Mouse (Mus musculus) cerebellum, adult 2 months (tissue): ENCODE measurements around the gene Megf6. TPM values are rescaled to one million over a fixed set of nuclear protein-coding genes. Genes with fewer than 3 reads are reported as not detected.
A peak's percentile ranks its signal among the peaks of the same experiment; 100 is the strongest.

Experiments used
- DNase-seq, 2 experiments: peaks; one replicate each; pipeline ENCODE4 v3.0.0; 2021
- H3K27ac ChIP-seq: fragments of 200-500 bp; 2 replicates; pipeline ENCODE4 v1.5.1; 2012; ENCODE audit warnings: low read length, control low read depth, inconsistent platforms; ENCODE audit not compliant: insufficient read depth
- H3K27me3 ChIP-seq: fragments of 200-500 bp; 2 replicates; pipeline ENCODE4 v1.6.1; 2012; ENCODE audit warnings: inconsistent platforms, mild to moderate bottlenecking, low read length, moderate library complexity; ENCODE audit not compliant: control insufficient read depth, insufficient read depth
- H3K4me1 ChIP-seq: fragments of 200-500 bp; 2 replicates; pipeline ENCODE4 v1.6.1; 2011; ENCODE audit warnings: low read length; ENCODE audit not compliant: control insufficient read depth, insufficient read depth
- H3K4me3 ChIP-seq: fragments of 200-500 bp; replicated peaks from 2 replicates; pipeline ENCODE3; 2011; ENCODE audit warnings: mild to moderate bottlenecking, low read depth, low read length, control low read depth; ENCODE audit not compliant: insufficient read depth
- CTCF ChIP-seq: fragments of 200-500 bp; IDR thresholded peaks from 2 replicates; pipeline ENCODE4 v1.5.1; 2011; ENCODE audit warnings: low read depth, mild to moderate bottlenecking, control low read depth, low read length, moderate library complexity, borderline replicate concordance; ENCODE audit not compliant: insufficient read depth
- POLR2A ChIP-seq: fragments of 200-500 bp; IDR thresholded peaks from 2 replicates; pipeline ENCODE4 v1.6.1; 2011; ENCODE audit warnings: low read length, control low read depth, borderline replicate concordance; ENCODE audit not compliant: insufficient read depth
- WGBS: fragments of 180-500 bp; shearing (Covaris S2); methylation state at CpG from one replicate; pipeline ENCODE4 v1.1.7; 2018; 5-methylcytosine and 5-hydroxymethylcytosine counted together
- polyA plus RNA-seq: library from polyadenylated mRNA; depleted of rRNA; stranded (reverse); fragments of >200 nt; gene quantifications from 2 replicates; pipeline ENCODE4 v1.2.3, GENCODE M21; 2012

Gene Megf6
- polyA plus RNA-seq, 1 experiment = 2.6 TPM

- no peak for DNase-seq
- 3% methylated on average over 10 of the region's 10 CpGs for WGBS
- TF ChIP-seq POLR2A = no peak
- TF ChIP-seq CTCF = no peak
- H3K27me3 ChIP-seq = peaks cover 1% of the 10 kb centered on the region; the same call in 1 of the 2 replicates
- no peaks in the 10 kb centered on the region for H3K4me1 ChIP-seq
- no peak overlapping the region for H3K27ac ChIP-seq
- H3K4me3 ChIP-seq = no peak overlapping the region
Measured at GRCm38 (mm10) chr4:154236893-154237292, 66.4 kb downstream of the Megf6 start.

- Histone ChIP-seq H3K27ac (no peak overlapping the region), H3K4me3 (no peak overlapping the region)
- WGBS = 2% methylated on average over 9 of the region's 9 CpGs
Measured at GRCm38 (mm10) chr4:154237306-154237705, 66.8 kb downstream of the Megf6 start.

GRCm38 (mm10) chr4:154239199-154239598, 68.7 kb downstream of the Megf6 start:
- WGBS = 44% methylated on average over 8 of the region's 8 CpGs
- peaks cover 1% of the 10 kb centered on the region; the same call in 1 of the 2 replicates for H3K27me3 ChIP-seq
- no peak for DNase-seq
- no peak overlapping the region for H3K4me3 ChIP-seq
- no peaks in the 10 kb centered on the region for H3K4me1 ChIP-seq
- no peak for TF ChIP-seq CTCF
- TF ChIP-seq POLR2A = no peak
- no peak overlapping the region for H3K27ac ChIP-seq

More at GRCm38 (mm10) chr4:154237306-154237705, 66.8 kb downstream of the Megf6 start:
- Histone ChIP-seq H3K4me1 (no peaks in the 10 kb centered on the region), H3K27me3 (peaks cover 1% of the 10 kb centered on the region; the same call in 1 of the 2 replicates)
- DNase-seq = no peak
- TF ChIP-seq POLR2A = no peak
- TF ChIP-seq CTCF = no peak

- WGBS = 86% methylated on average over 11 of the region's 11 CpGs
- H3K27me3 ChIP-seq = peaks cover 1% of the 10 kb centered on the region; the same call in 1 of the 2 replicates
- H3K4me3 ChIP-seq = no peak overlapping the region
- TF ChIP-seq POLR2A (no peak), CTCF (no peak)
- no peak overlapping the region for H3K27ac ChIP-seq
- no peak for DNase-seq
- H3K4me1 ChIP-seq = no peaks in the 10 kb centered on the region
Measured at GRCm38 (mm10) chr4:154240608-154241007, 70.1 kb downstream of the Megf6 start.

- WGBS = 33% methylated on average over 7 of the region's 7 CpGs
- DNase-seq = no peak
- Histone ChIP-seq H3K4me3 (no peak overlapping the region), H3K27me3 (no peaks in the 10 kb centered on the region), H3K4me1 (no peaks in the 10 kb centered on the region), H3K27ac (no peak overlapping the region)
- TF ChIP-seq CTCF (no peak), POLR2A (no peak)
Measured at GRCm38 (mm10) chr4:154245342-154245741, 74.8 kb downstream of the Megf6 start.

DNA sequence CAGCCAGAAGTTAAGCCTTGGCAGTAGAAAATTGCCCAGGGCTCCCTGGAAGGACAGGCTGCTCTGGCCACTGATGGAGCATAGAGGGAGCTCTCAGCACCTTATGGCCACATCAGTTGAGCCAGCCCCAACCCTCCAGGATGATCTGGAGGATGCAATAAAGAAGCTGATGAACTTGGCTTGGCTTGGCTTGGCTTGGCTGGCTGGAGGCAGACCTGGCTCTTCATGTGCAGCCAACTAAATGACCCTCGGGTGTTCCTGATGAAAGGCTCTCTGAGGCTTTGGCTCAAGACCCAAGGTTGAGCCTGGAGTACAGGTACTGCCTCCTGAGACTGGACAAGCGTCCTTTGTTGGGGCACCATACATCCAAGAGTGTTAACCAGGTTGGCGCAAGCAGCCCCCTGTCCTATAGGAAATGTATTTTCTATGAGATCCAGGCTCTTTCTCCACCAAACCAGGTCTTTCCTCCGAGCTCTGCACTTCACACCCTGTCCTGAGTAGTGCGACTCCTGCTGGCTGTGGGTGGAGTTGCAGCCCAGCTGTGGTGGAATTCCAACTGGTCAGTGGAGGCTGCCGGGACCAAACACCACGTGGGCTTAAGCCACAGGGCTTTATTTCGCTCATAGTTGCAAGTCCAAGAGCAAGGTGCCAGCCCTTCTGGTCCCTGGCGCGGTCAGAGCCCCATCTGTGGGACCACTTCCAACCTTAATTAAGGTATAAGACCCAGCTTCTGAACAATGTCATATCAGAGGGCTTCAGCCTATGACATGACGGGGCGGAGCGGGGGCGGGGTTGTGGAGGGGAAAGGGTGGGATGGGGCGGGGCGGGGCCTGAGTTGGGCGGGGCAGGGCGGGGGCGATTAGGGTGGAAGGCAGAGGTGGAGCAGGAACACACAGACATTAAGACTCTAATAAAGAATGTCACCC, 75.8 kb downstream of the Megf6 start:
- TF ChIP-seq CTCF (peak; percentile 93), POLR2A (no peak)

DNA sequence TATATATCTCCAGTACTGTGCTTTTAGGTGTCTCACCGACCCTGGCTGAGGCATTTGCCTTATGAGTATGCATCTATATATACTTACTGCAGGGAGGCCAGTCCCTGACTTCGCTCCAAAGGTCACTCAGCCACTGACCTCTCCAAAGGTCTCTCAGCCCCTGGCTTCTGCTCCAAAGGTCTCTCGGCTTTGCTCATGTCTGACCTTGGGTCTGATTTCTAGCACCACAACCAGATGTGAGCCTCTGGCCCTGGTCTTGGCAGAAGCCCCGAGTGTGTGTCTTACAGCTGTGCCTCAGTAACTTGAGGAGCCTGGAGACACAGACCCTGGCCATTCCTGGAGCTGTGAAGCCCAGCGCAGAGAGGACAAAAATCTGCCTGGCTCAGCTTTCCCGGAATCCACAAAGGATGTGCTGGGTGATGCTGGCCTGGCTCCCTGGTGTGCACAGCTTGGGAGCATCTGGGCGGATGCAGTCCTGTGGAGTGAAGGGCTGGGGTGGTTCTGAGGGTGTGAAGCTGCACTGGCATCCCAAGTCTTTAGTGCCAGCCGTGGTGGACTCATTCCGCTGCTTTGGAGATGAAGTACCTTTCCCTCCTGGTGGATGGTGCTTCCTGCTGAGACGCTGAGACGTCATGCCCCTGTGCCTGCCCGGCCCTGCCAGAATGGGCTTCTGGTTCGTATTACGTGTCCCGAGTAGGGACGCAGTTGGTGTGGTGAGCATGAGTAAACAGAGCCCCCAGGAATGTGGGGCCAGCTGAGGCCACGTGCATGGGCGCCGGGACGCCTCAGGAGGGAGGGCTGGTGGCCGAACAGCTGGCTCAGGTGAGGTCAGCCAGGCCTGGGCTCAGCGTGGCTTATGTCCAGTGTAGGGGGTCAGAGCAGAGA, 76.9 kb downstream of the Megf6 start:
- DNase-seq = no peak
- 66% methylated on average over 22 of the region's 22 CpGs for WGBS
- no peaks in the 10 kb centered on the region for H3K4me1 ChIP-seq
- no peak for TF ChIP-seq POLR2A
- no peak for TF ChIP-seq CTCF
- no peak overlapping the region for H3K4me3 ChIP-seq
- H3K27me3 ChIP-seq = no peaks in the 10 kb centered on the region
- no peak overlapping the region for H3K27ac ChIP-seq

More for the DNA sequence above, 75.8 kb downstream of the Megf6 start:
- H3K27ac ChIP-seq = no peak overlapping the region
- WGBS = 16% methylated on average over 19 of the region's 19 CpGs
- no peaks in the 10 kb centered on the region for H3K27me3 ChIP-seq
- H3K4me3 ChIP-seq = no peak overlapping the region
- H3K4me1 ChIP-seq = no peaks in the 10 kb centered on the region
- peak; percentile 31 to 65 for DNase-seq
